Mouse (Mus musculus) heart, adult 2 months (tissue): Measurements from ENCODE around the gene Fance. TPM values are rescaled to one million over a fixed set of nuclear protein-coding genes. Genes with fewer than 3 reads are reported as not detected.

ENCODE experiments used
- DNase-seq, 2 experiments: peaks; one replicate each; pipeline ENCODE4 v3.0.0; 2021
- H3K27ac ChIP-seq: fragments of 200-600 bp; 2 replicates; pipeline ENCODE4 v1.8.1; 2022
- H3K27me3 ChIP-seq: fragments of 200-500 bp; 2 replicates; pipeline ENCODE4 v1.6.1; 2012; ENCODE audit warnings: mild to moderate bottlenecking, low read length, inconsistent platforms, mixed read lengths; ENCODE audit not compliant: control insufficient read depth, insufficient read depth
- H3K36me3 ChIP-seq: fragments of 200-500 bp; 2 replicates; pipeline ENCODE4 v1.6.1; 2012; ENCODE audit warnings: low read length, inconsistent platforms; ENCODE audit not compliant: control insufficient read depth, insufficient read depth
- H3K4me1 ChIP-seq: fragments of 200-500 bp; 2 replicates; pipeline ENCODE4 v1.6.1; 2011; ENCODE audit warnings: low read length; ENCODE audit not compliant: control insufficient read depth, insufficient read depth
- H3K4me3 ChIP-seq: fragments of 200-600 bp; 2 replicates; pipeline ENCODE4 v1.8.1; 2022
- H3K79me2 ChIP-seq: fragments of 200-500 bp; replicated peaks from 2 replicates; pipeline ENCODE4 v1.6.1; 2012; ENCODE audit warnings: mild to moderate bottlenecking, inconsistent platforms, low read length, moderate library complexity, mixed read lengths; ENCODE audit not compliant: control insufficient read depth, insufficient read depth
- H3K9ac ChIP-seq: fragments of 200-500 bp; 2 replicates; pipeline ENCODE4 v1.6.1; 2012; ENCODE audit warnings: low read depth, mild to moderate bottlenecking, control low read depth, inconsistent platforms, low read length, mixed read lengths
- CTCF ChIP-seq: fragments of 200-600 bp; IDR thresholded peaks from 2 replicates; pipeline ENCODE4 v1.8.1; 2022; ENCODE audit warnings: antibody characterized with exemption, mild to moderate bottlenecking, moderate library complexity
- EP300 ChIP-seq: fragments of 200-500 bp; IDR thresholded peaks from 2 replicates; pipeline ENCODE4 v1.6.1; 2011; ENCODE audit warnings: low read depth, low read length, control low read depth; ENCODE audit not compliant: insufficient read depth
- POLR2A ChIP-seq: fragments of 200-500 bp; IDR thresholded peaks from 2 replicates; pipeline ENCODE4 v1.6.1; 2011; ENCODE audit warnings: mild to moderate bottlenecking, low read depth, low read length, control low read depth; ENCODE audit not compliant: insufficient read depth
- WGBS: fragments of 180-500 bp; shearing (Covaris S2); methylation state at CpG from one replicate; pipeline ENCODE4 v1.1.7; 2018; 5-methylcytosine and 5-hydroxymethylcytosine counted together
- intact Hi-C: fragments of 180-260 bp; cut with DNase I; formaldehyde crosslinking; loops from one replicate; pipeline ENCODE4 v1.15.1; 2025
- polyA plus RNA-seq: library from polyadenylated mRNA; depleted of rRNA; stranded (reverse); fragments of >200 nt; gene quantifications from 2 replicates; pipeline ENCODE4 v1.2.3, GENCODE M21; 2012; rRNA removed
- total RNA-seq, 2 experiments: library from RNA; stranded (reverse); gene quantifications; 2 replicates each; pipeline ENCODE4 v1.2.3; 2021

The Fance gene
- total and polyA plus RNA-seq, 3 experiments = 11.2 to 12.0 (median 11.8) TPM

DNA sequence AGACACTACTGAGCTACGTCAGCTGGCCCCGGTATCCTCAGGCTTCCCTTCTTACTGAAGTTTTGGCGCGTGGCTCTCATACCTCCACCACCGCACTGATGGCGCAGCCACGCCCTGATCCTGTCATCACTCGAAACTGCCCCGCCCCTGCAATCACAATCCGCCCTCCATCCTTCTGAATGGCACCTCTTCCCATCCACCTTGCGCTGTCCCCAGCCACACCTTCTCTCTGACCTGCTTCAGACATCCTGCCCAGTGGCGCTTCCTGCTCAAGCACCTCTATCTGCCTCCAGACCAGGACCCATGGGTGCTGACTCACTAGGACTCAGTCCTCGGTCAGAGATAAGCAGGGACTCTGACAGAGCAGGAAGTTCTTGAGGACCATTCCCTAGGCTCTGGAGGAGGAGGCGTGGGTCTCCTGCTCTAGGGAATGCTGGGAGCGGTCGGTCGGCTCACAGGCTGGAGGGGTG lies 62.3 kb downstream of the Fance start:
- Histone ChIP-seq H3K4me3 (no peak overlapping the region), H3K27me3 (peaks cover 6% of the 10 kb centered on the region; the same call in 1 of the 2 replicates), H3K36me3 (no peaks in the 10 kb centered on the region), H3K4me1 (peaks cover 2% of the 10 kb centered on the region; the same call in 1 of the 2 replicates), H3K9ac (no peak overlapping the region), H3K79me2 (no peaks in the 10 kb centered on the region), H3K27ac (no peak overlapping the region)
- WGBS = 7% methylated on average over 17 of the region's 17 CpGs
- TF ChIP-seq CTCF (no peak), POLR2A (no peak), EP300 (no peak)
- no peak for DNase-seq
- intact Hi-C loops = no loop called here

Other genes starting within 250 kb of the Fance start
- not detected for gene Tcp11, start 232.9 kb upstream of the Fance start, total RNA-seq
- 1.4 and 1.8 TPM in 2 replicates for gene Tcp11, start 232.9 kb upstream of the Fance start, polyA plus RNA-seq
- 1 to 10 TPM in 1 of 2 experiments, under 1 TPM in 1; 0.99 to 1.0 TPM for gene Scube3, start 171.4 kb upstream of the Fance start, total RNA-seq
- 1.3 and 1.6 TPM in 2 replicates for gene Scube3, start 171.4 kb upstream of the Fance start, polyA plus RNA-seq
- 10 to 100 TPM; 12.4 to 12.5 TPM for gene Zfp523, start 136.4 kb upstream of the Fance start, total RNA-seq
- gene Zfp523, start 136.4 kb upstream of the Fance start, polyA plus RNA-seq = 22.9 and 30.8 TPM in 2 replicates
- 1 to 10 TPM; 2.9 to 4.5 TPM for gene Def6, start 105.7 kb upstream of the Fance start, total RNA-seq
- 3.4 and 4.0 TPM in 2 replicates for gene Def6, start 105.7 kb upstream of the Fance start, polyA plus RNA-seq
- gene Ppard, start 80.8 kb upstream of the Fance start, total RNA-seq = 10 to 100 TPM; 31.5 to 35.9 TPM
- 31.2 and 33.0 TPM in 2 replicates for gene Ppard, start 80.8 kb upstream of the Fance start, polyA plus RNA-seq
- gene Rpl10a, start 15.0 kb downstream of the Fance start, total RNA-seq = 100 to 1,000 TPM; 360 to 417 TPM
- 634 and 1,197 TPM in 2 replicates for gene Rpl10a, start 15.0 kb downstream of the Fance start, polyA plus RNA-seq
- gene Tead3, start 37.3 kb downstream of the Fance start, total RNA-seq = 10 to 100 TPM; 12.7 to 13.7 TPM
- gene Tead3, start 37.3 kb downstream of the Fance start, polyA plus RNA-seq = 20.2 and 21.2 TPM in 2 replicates
- not detected for gene Tulp1, start 51.7 kb downstream of the Fance start, total RNA-seq
- gene Tulp1, start 51.7 kb downstream of the Fance start, polyA plus RNA-seq = 0.38 TPM in 1 of 2 replicates, not detected in the other
- gene Fkbp5, start 204.0 kb downstream of the Fance start, total RNA-seq = 10 to 100 TPM; 63.3 to 70.2 TPM
- 7.8 and 8.5 TPM in 2 replicates for gene Fkbp5, start 204.0 kb downstream of the Fance start, polyA plus RNA-seq
- not detected for gene Armc12, start 217.3 kb downstream of the Fance start, total RNA-seq
- gene Armc12, start 217.3 kb downstream of the Fance start, polyA plus RNA-seq = 0.33 and 0.47 TPM in 2 replicates
- gene Clpsl2, start 235.9 kb downstream of the Fance start, total RNA-seq = not detected
- not detected in 2 replicates for gene Clpsl2, start 235.9 kb downstream of the Fance start, polyA plus RNA-seq
- gene Clps, start 247.2 kb downstream of the Fance start, total RNA-seq = not detected
- 0.90 and 2.0 TPM in 2 replicates for gene Clps, start 247.2 kb downstream of the Fance start, polyA plus RNA-seq